Mouse (Mus musculus): ENCODE data around the gene Gpr62. TPM values are rescaled to one million over a fixed set of nuclear protein-coding genes. Genes with fewer than 3 reads are reported as not detected.

Gpr62 gene
- total and polyA plus RNA-seq, 3 experiments: 0.04 to 0.11 TPM; not detected in 1

DNA sequence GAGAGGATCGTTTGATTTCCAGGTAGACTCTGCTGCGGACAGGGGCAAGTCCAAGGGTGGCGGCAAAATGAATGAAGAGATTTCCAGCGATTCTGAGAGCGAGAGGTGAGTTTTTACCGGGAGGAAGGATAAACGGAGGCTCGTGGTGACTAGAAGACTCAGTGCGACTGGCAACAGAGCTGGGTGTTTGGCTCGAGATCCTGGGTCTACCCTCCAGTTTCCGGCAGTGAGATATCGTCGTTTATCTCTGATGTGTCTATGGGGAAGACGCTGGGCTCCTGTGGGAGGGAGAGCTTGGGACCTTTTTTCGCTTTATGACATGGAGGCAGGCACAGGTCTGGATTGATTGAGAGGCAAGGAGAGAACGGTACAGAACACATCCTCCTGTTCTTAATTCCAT, 11.9 kb upstream of the Gpr62 start:
- H3K4me2 ChIP-seq (ENCODE audit: insufficient read depth, low read depth, poor library complexity, severe bottlenecking): peak overlapping the region; percentile 65
- peaks cover 6 to 62% of the 10 kb centered on the region in 2 experiments for H3K4me1 ChIP-seq (ENCODE audit: control insufficient read depth in 1 of 2, insufficient read depth in 2 of 2)
- peaks cover 26% of the 10 kb centered on the region for H3K79me2 ChIP-seq (replicated peaks; ENCODE audit: control insufficient read depth, extremely low read depth, insufficient read depth, poor library complexity, severe bottlenecking)
- no peaks in the 10 kb centered on the region for H3K9me3 ChIP-seq (replicated peaks; ENCODE audit: low read length)
- in situ Hi-C loops (cut with MboI; ENCODE audit: low pct_ligation_motif_present, low pct_unique_long_range_greater_than_20kb, low sequenced_read_pairs) (loop anchor here (5.0 kb wide), 1 partner anchor 40 kb away; the partner anchor contains the start of gene Acy1), dilution Hi-C loops (cut with MboI; ENCODE audit: extremely low pct_ligation_motif_present, extremely low pct_unique_long_range_greater_than_20kb, low sequenced_read_pairs) (no loop called here)
- no peak for DNase-seq (ENCODE audit: extremely low read depth)
- H3K4me3 ChIP-seq (replicated peaks in 1 of 3; ENCODE audit: low read depth in 2 of 3, low read length in 2 of 3, poor library complexity in 1 of 3): peak overlapping the region; percentile 77 to 92 (median 91)
- peak overlapping the region; percentile 74 for H3K9ac ChIP-seq (ENCODE audit: insufficient read depth, low read depth)
- no peak overlapping the region for H3K27ac ChIP-seq (ENCODE audit: insufficient read depth, low read depth)
- H3K27me3 ChIP-seq (replicated peaks): no peaks in the 10 kb centered on the region
- peaks cover 30 to 52% of the 10 kb centered on the region in 2 experiments for H3K36me3 ChIP-seq (replicated peaks in 1 of 2; ENCODE audit: control insufficient read depth in 1 of 2, insufficient read depth in 1 of 2, low read length in 1 of 2)
- TF ChIP-seq CHD2 (IDR thresholded peaks at IDR 0.05; ENCODE audit: low read length) (no peak), NRF1 (IDR thresholded peaks at IDR 0.05; ENCODE audit: low read depth, low read length) (no peak), TBP (conservative IDR thresholded peaks at IDR 0.05; ENCODE audit: low read depth, low read length) (no peak), CHD1 (IDR thresholded peaks at IDR 0.05; ENCODE audit: low read depth, low read length) (no peak), HCFC1 (IDR thresholded peaks at IDR 0.05; ENCODE audit: low read depth, low read length) (no peak), IRF4 (IDR thresholded peaks at IDR 0.05; ENCODE audit: low read depth, low read length) (no peak), ZKSCAN1 (IDR thresholded peaks at IDR 0.05; ENCODE audit: borderline replicate concordance, low read depth, low read length) (no peak), E2F4 (IDR thresholded peaks at IDR 0.05; ENCODE audit: insufficient replicate concordance, low read depth, low read length) (no peak), UBTF (IDR thresholded peaks at IDR 0.05; ENCODE audit: low read depth, low read length) (no peak), MAFK (IDR thresholded peaks at IDR 0.05; ENCODE audit: insufficient replicate concordance, low read length) (no peak), KAT2A (IDR thresholded peaks at IDR 0.05; ENCODE audit: insufficient replicate concordance, low read length) (no peak), PAX5 (IDR thresholded peaks at IDR 0.05; ENCODE audit: low read length) (no peak), TCF12 (IDR thresholded peaks at IDR 0.05; ENCODE audit: low read depth, low read length) (no peak), ETS1 (conservative IDR thresholded peaks at IDR 0.05; ENCODE audit: low read depth, low read length) (no peak), GABPA (IDR thresholded peaks at IDR 0.05; ENCODE audit: insufficient replicate concordance, low read depth, low read length) (no peak), NELFE (IDR thresholded peaks at IDR 0.05; ENCODE audit: low read depth, low read length) (no peak), MAZ (IDR thresholded peaks at IDR 0.05; ENCODE audit: low read depth, low read length) (no peak), RAD21 (IDR thresholded peaks at IDR 0.05; ENCODE audit: low read depth, low read length) (no peak)

DNA sequence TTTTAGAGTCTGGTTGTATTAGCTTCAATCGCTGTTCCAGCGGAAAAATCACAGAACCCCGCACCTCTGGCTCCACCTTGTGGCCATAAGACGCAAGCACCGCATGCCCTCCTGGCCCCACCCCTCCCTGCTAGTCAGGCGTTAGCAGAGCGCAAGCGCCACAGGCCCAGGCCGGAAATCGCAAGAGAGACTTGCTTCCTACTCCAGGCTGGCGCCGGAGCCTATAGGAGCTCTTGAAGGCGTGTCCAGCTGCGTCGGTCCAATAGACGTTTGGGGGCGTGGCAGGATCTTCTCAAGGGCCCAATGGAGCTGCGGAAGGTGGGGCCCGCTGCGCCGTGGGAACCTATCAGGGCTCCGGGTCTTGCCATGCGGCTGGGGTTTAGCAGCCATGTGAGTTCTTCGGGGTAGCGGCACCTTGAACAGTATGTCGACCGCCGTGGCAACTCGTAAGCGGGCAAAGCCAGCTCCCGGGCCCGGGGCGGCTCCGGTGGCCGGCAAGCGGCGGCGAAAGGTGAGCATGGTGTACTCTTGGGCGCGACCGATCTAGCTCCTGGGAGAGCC, 11.3 kb upstream of the Gpr62 start, which contains the start of gene Parp3:
Gene Parp3, minus strand, starts transcription at position 26 of the 561 bp plus-strand sequence.
- peaks cover 26% of the 10 kb centered on the region for H3K79me2 ChIP-seq (replicated peaks; ENCODE audit: control insufficient read depth, extremely low read depth, insufficient read depth, poor library complexity, severe bottlenecking)
- peak within 1 kb of the TSS; percentile 77 to 92 (median 91) for H3K4me3 ChIP-seq (replicated peaks in 1 of 3; ENCODE audit: low read depth in 2 of 3, low read length in 2 of 3, poor library complexity in 1 of 3)
- no peaks in the 10 kb centered on the region for H3K27me3 ChIP-seq (replicated peaks)
- peak; percentile 100 for DNase-seq (ENCODE audit: extremely low read depth)
- in situ Hi-C loops (cut with MboI; ENCODE audit: low pct_ligation_motif_present, low pct_unique_long_range_greater_than_20kb, low sequenced_read_pairs): loop anchor here (5.0 kb wide), 1 partner anchor 40 kb away; the partner anchor contains the start of gene Acy1
- H3K4me1 ChIP-seq (ENCODE audit: control insufficient read depth in 1 of 2, insufficient read depth in 2 of 2): peaks cover 6 to 68% of the 10 kb centered on the region in 2 experiments
- H3K9ac ChIP-seq (ENCODE audit: insufficient read depth, low read depth): peak within 1 kb of the TSS; percentile 74
- dilution Hi-C loops (cut with MboI; ENCODE audit: extremely low pct_ligation_motif_present, extremely low pct_unique_long_range_greater_than_20kb, low sequenced_read_pairs): no loop called here
- H3K27ac ChIP-seq (ENCODE audit: insufficient read depth, low read depth): peak within 1 kb of the TSS; percentile 13; the same call in 1 of the 2 replicates
- H3K36me3 ChIP-seq (replicated peaks in 1 of 2; ENCODE audit: control insufficient read depth in 1 of 2, insufficient read depth in 1 of 2, low read length in 1 of 2): peaks cover 27 to 55% of the 10 kb centered on the region in 2 experiments
- H3K9me3 ChIP-seq (replicated peaks; ENCODE audit: low read length): no peaks in the 10 kb centered on the region
- peak within 1 kb of the TSS; percentile 90 for H3K4me2 ChIP-seq (ENCODE audit: insufficient read depth, low read depth, poor library complexity, severe bottlenecking)
- TF ChIP-seq HCFC1 (IDR thresholded peaks at IDR 0.05; ENCODE audit: low read depth, low read length) (peak; percentile 81), MAX (IDR thresholded peaks at IDR 0.05; ENCODE audit: low read length) (peak; percentile 94), POLR2AphosphoS2 (IDR thresholded peaks at IDR 0.05; ENCODE audit: low read depth, low read length) (peak; percentile 39; the same call in 1 of the 2 replicates), EP300 (IDR thresholded peaks at IDR 0.05; ENCODE audit: low read length) (no peak), CTCF (conservative IDR thresholded peaks at IDR 0.05 in 1 of 2, IDR thresholded peaks at IDR 0.05 in 1 of 2; ENCODE audit: low read depth in 2 of 2, low read length in 2 of 2) (peak; percentile 71 to 97), NELFE (IDR thresholded peaks at IDR 0.05; ENCODE audit: low read depth, low read length) (peak; percentile 64), ZNF384 (IDR thresholded peaks at IDR 0.05; ENCODE audit: low read depth, low read length) (no peak), IRF4 (IDR thresholded peaks at IDR 0.05; ENCODE audit: low read depth, low read length) (peak; percentile 55), JUN (IDR thresholded peaks at IDR 0.05; ENCODE audit: insufficient read depth, low read depth, low read length) (no peak), SMC3 (IDR thresholded peaks at IDR 0.05; ENCODE audit: low read depth, low read length) (peak; percentile 79), UBTF (IDR thresholded peaks at IDR 0.05; ENCODE audit: low read depth, low read length) (no peak), POLR2A (IDR thresholded peaks at IDR 0.05; ENCODE audit: low read depth, low read length) (peak; percentile 85), ZKSCAN1 (IDR thresholded peaks at IDR 0.05; ENCODE audit: borderline replicate concordance, low read depth, low read length) (no peak), USF1 (IDR thresholded peaks at IDR 0.05; ENCODE audit: low read depth, low read length) (0 out of 2 replicates have a peak, but pooled peaks have one; percentile 29), JUND (conservative IDR thresholded peaks at IDR 0.05; ENCODE audit: low read depth, low read length) (no peak), BHLHE40 (IDR thresholded peaks at IDR 0.05; ENCODE audit: low read depth, low read length) (no peak), GABPA (IDR thresholded peaks at IDR 0.05; ENCODE audit: insufficient replicate concordance, low read depth, low read length) (no peak; the same call in 1 of the 2 replicates), ZC3H11A (IDR thresholded peaks at IDR 0.05; ENCODE audit: low read depth, low read length) (no peak), MYC (IDR thresholded peaks at IDR 0.05; ENCODE audit: low read depth, low read length) (peak; percentile 96), TCF12 (IDR thresholded peaks at IDR 0.05; ENCODE audit: low read depth, low read length) (peak; percentile 71)

All from CH12.LX (cell line).